Mouse (Mus musculus): Measurements from ENCODE around the gene Pax8. TPM values are rescaled to one million over a fixed set of nuclear protein-coding genes. Genes with fewer than 3 reads are reported as not detected.

Pax8 gene
- polyA plus RNA-seq, 1 experiment, result 77.6 TPM

DNA sequence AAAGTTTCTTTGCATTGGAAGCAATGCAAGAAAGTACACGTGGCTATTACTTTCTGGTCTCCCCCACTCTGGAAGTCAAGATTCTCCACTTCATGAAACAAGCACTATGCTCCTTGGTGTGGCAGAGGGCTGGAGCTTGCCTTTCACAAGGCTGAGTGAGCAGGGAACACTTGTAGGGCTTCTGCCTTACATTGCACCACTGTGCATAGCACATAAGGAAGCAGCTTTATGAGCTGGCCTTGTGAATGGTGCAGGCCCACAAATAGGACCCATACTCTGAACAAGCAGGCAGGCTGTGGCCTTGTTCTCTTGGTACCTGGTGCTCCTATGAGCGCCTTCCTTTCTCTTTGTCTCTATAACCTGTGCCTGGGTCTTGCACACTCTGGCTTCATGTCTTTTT lies 82.1 kb downstream of the Pax8 start:
- 79% methylated on average over 2 of the region's 2 CpGs for WGBS
- Histone ChIP-seq H3K27ac (ENCODE audit: insufficient read depth, low read depth, low read length) (no peak overlapping the region), H3K4me1 (ENCODE audit: control insufficient read depth, insufficient read depth, low read length) (no peaks in the 10 kb centered on the region), H3K4me3 (ENCODE audit: insufficient read depth, low read depth, low read length) (no peak overlapping the region), H3K27me3 (replicated peaks; ENCODE audit: control insufficient read depth, insufficient read depth, low read length) (no peaks in the 10 kb centered on the region), H3K36me3 (ENCODE audit: control insufficient read depth, insufficient read depth, low read length) (no peaks in the 10 kb centered on the region)
- no peak for TF ChIP-seq CTCF (conservative IDR thresholded peaks at IDR 0.05; ENCODE audit: insufficient read depth, insufficient read length, low read depth, low read length)
- no peak for DNase-seq

DNA sequence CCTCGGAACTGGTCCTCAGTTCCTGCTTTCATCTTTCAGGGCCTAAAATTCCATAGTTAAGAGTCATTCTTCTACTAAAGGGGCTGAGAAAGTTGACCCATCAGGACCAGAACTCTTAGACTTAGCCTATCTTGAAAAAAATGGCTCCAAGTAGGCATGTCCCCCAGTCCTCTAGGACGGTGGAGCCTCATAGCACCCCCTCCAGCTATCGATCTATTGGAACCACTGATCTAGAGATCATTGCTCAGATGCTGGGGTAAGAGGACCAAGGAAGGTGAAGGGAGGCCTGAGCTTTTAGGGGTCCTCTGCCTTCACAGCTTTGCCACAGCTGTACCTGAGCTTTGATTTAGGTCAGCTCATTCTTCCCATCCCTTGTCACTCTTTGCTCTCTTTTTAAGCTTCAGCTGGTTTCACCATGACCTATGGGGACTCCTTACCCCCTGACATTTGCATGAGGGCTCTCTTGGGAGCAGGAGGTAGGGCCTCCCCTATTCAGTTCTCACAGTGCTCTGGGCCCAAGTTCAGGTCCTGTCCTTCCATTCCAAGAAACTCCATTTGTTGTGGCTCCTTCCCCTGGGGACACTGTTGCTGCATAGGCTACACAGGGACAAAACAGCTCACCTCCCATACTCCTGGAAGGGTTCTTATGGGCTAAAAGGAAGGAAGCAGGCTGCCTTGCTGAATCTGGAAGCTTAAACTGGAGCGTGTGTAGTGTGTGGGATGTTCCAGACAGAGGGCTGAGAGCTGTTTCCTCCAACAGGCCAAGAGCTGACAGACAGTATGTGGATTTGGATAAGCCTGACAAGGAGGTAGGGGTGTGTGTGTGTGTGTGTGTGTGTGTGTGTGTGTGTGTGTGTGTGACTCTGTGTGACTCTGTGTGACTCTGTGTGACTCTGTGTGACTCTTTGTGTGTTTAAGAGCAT lies 87.8 kb downstream of the Pax8 start:
- Histone ChIP-seq H3K4me1 (ENCODE audit: control insufficient read depth, insufficient read depth, low read length) (no peaks in the 10 kb centered on the region), H3K4me3 (ENCODE audit: insufficient read depth, low read depth, low read length) (no peak overlapping the region), H3K27me3 (replicated peaks; ENCODE audit: control insufficient read depth, insufficient read depth, low read length) (no peaks in the 10 kb centered on the region), H3K36me3 (ENCODE audit: control insufficient read depth, insufficient read depth, low read length) (no peaks in the 10 kb centered on the region), H3K27ac (ENCODE audit: insufficient read depth, low read depth, low read length) (no peak overlapping the region)
- no peak for DNase-seq
- WGBS, result 84% methylated on average over 4 of the region's 4 CpGs
- no peak for TF ChIP-seq POLR2A (IDR thresholded peaks at IDR 0.05; ENCODE audit: low read depth, low read length)
- TF ChIP-seq CTCF (conservative IDR thresholded peaks at IDR 0.05; ENCODE audit: insufficient read depth, insufficient read length, low read depth, low read length), result no peak

DNA sequence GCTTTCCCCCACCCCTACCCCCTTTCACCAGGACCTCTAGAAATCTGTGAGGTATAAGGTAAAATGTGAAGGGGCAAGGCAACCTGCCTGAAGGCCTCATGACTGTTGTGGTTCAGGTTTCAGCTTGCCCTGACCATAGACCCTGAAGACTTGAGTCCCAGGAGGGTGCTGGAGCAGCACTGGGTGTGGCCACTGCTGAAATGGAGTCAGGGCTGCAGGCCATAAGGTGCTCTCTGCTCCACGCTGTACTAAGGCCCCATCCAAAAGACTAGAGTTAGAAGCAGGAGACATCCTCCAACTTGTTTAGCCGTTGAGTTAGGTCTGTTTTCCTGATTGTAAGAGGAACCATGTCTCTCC lies 88.5 kb downstream of the Pax8 start:
- Histone ChIP-seq H3K4me3 (ENCODE audit: insufficient read depth, low read depth, low read length) (no peak overlapping the region; the same call in 1 of the 2 replicates), H3K4me1 (ENCODE audit: control insufficient read depth, insufficient read depth, low read length) (no peaks in the 10 kb centered on the region), H3K27ac (ENCODE audit: insufficient read depth, low read depth, low read length) (no peak overlapping the region), H3K36me3 (ENCODE audit: control insufficient read depth, insufficient read depth, low read length) (no peaks in the 10 kb centered on the region), H3K27me3 (replicated peaks; ENCODE audit: control insufficient read depth, insufficient read depth, low read length) (no peaks in the 10 kb centered on the region)
- 87% methylated on average over 2 of the region's 2 CpGs for WGBS
- no peak for TF ChIP-seq CTCF (conservative IDR thresholded peaks at IDR 0.05; ENCODE audit: insufficient read depth, insufficient read length, low read depth, low read length)
- TF ChIP-seq POLR2A (IDR thresholded peaks at IDR 0.05; ENCODE audit: low read depth, low read length), result no peak
- no peak for DNase-seq

DNA sequence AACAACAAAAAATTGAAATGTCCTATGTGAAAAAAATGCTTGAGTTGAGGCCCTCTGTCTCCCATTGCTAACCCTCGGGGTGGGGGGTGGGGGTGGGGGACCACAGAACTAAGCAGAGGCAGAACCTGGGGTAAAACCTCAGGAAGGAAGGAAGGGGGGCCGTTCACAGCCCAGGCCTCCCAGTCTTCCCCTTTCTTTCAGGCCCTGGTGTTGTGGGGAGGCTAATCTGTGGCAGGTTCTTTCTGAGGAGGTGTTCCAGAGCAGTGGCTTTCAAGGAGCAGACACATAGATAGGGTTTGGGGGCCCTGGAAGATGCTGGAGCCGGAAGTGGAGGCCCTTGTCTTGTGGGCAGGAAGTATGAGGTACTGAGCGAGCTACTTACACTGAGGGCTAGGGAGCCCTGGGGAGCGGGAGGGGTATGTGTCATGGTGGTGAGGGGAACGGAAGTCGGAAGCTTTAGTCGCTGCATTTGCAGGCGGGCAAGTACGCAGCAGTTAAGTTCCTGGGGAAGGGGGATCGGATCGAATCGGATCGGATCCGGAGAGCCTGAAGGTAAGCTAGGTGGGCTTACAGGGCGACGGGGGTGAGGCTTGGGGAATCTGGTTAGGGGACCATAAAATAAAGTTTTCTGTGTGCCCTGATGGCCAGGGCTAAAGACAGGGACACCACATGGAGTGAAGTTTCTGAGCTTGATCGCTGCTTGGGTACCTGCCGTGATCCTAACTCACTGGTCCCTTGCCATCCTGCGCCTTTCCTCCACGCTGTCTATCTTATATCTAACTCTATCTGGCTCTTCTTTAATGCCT lies 89.0 kb downstream of the Pax8 start:
- H3K27ac ChIP-seq (ENCODE audit: insufficient read depth, low read depth, low read length), result no peak overlapping the region
- 0 out of 2 replicates have a peak overlapping the region, but pooled peaks have one; percentile 3 for H3K4me3 ChIP-seq (ENCODE audit: insufficient read depth, low read depth, low read length)
- no peak for DNase-seq
- no peaks in the 10 kb centered on the region for H3K36me3 ChIP-seq (ENCODE audit: control insufficient read depth, insufficient read depth, low read length)
- no peaks in the 10 kb centered on the region for H3K27me3 ChIP-seq (replicated peaks; ENCODE audit: control insufficient read depth, insufficient read depth, low read length)
- TF ChIP-seq CTCF (conservative IDR thresholded peaks at IDR 0.05; ENCODE audit: insufficient read depth, insufficient read length, low read depth, low read length) (no peak), POLR2A (IDR thresholded peaks at IDR 0.05; ENCODE audit: low read depth, low read length) (no peak)
- 87% methylated on average over 21 of the region's 21 CpGs for WGBS
- no peaks in the 10 kb centered on the region for H3K4me1 ChIP-seq (ENCODE audit: control insufficient read depth, insufficient read depth, low read length)

DNA sequence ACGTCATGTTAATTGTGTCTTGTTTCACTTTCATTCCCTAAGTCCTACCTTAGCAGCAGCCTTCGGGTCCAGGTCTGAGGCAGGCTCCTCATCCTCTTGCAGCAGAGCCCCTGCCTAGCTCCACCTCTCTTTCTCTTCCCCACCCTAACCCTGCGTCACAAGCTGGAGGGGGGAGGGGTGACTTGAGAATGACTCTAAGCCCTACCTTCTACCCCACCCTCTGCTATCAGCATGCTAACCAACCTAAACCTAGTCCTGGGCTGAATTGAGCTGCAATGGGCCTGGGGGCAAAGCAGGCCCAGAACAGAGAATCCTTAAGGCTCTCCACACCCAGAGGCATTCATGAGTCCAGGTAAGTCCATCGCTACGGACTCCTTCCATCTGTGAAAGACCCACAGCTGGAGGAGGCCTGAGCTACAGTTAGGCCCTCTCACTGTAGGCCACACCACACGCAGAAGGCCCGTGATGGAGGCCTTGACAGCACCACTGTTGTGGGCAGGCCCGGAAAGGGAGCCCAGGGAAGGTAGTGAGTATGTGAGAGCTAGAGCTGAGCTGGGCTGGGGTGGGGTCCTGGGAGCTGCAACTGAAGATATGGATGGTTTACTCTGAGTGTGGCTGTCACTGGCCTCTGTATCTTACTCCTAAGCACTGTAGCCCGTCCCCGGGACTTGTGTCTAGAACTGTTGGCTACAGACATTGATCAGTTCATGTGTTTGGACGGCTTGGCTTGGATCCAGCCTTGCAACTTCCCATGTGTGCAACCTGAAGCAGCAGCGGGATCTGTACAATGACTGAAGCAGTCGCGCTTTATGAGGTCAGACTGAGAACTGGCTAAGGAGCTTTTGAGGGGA lies 90.1 kb downstream of the Pax8 start:
- no peak overlapping the region for H3K27ac ChIP-seq (ENCODE audit: insufficient read depth, low read depth, low read length)
- peak; percentile 6 for DNase-seq
- WGBS, result 85% methylated on average over 14 of the region's 14 CpGs
- H3K4me1 ChIP-seq (ENCODE audit: control insufficient read depth, insufficient read depth, low read length), result no peaks in the 10 kb centered on the region
- no peak for TF ChIP-seq POLR2A (IDR thresholded peaks at IDR 0.05; ENCODE audit: low read depth, low read length)
- TF ChIP-seq CTCF (conservative IDR thresholded peaks at IDR 0.05; ENCODE audit: insufficient read depth, insufficient read length, low read depth, low read length), result no peak
- no peaks in the 10 kb centered on the region for H3K27me3 ChIP-seq (replicated peaks; ENCODE audit: control insufficient read depth, insufficient read depth, low read length)
- no peak overlapping the region for H3K4me3 ChIP-seq (ENCODE audit: insufficient read depth, low read depth, low read length)
- H3K36me3 ChIP-seq (ENCODE audit: control insufficient read depth, insufficient read depth, low read length), result no peaks in the 10 kb centered on the region

DNA sequence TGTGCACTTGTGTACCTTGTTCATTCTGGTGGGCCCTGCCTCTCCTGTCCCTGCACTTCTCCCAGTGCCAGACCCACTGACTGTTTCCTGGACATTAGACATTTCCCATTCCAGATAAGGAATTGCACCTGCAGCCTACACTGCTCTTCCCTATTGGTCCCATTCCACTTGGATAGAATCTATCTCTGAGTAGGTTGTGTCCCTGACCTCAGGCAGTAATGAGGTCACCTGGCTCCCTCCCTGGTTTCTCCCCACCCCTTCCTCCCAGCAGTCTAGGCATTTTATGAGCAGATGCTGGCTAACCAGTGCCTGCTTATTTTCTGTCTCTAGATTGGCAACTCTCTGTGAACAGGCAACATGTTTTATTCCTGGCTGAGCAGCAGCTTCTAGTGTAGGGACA lies 91.0 kb downstream of the Pax8 start:
- DNase-seq, result no peak

More for the DNA sequence above, 91.0 kb downstream of the Pax8 start:
- Histone ChIP-seq H3K4me3 (ENCODE audit: insufficient read depth, low read depth, low read length) (no peak overlapping the region), H3K27ac (ENCODE audit: insufficient read depth, low read depth, low read length) (no peak overlapping the region), H3K27me3 (replicated peaks; ENCODE audit: control insufficient read depth, insufficient read depth, low read length) (no peaks in the 10 kb centered on the region), H3K36me3 (ENCODE audit: control insufficient read depth, insufficient read depth, low read length) (no peaks in the 10 kb centered on the region), H3K4me1 (ENCODE audit: control insufficient read depth, insufficient read depth, low read length) (no peaks in the 10 kb centered on the region)
- TF ChIP-seq CTCF (conservative IDR thresholded peaks at IDR 0.05; ENCODE audit: insufficient read depth, insufficient read length, low read depth, low read length) (no peak), POLR2A (IDR thresholded peaks at IDR 0.05; ENCODE audit: low read depth, low read length) (no peak)
